8 mouse cellular contexts compared by ENCODE assay signal in genomic region chr5:34336775-34337450, GRCm38 (mm10). TPM values are rescaled to one million over a fixed set of nuclear protein-coding genes. Genes with fewer than 3 reads are reported as not detected.
A peak's percentile ranks its signal among the peaks of the same experiment; 100 is the strongest.
DNase-seq lines count a peak whose midpoint lies in the region; ATAC-seq and TF ChIP-seq lines count a peak whose summit lies in the region.

No protein-coding gene starts in this region.

- no peaks in the 10 kb centered on the region for H3K9me3 ChIP-seq in intestine, embryonic 16.5 days (ENCODE audit: control insufficient read depth, low read length)
- no peaks in the 10 kb centered on the region for H3K9me3 ChIP-seq in liver, embryonic 11.5 days (ENCODE audit: control insufficient read depth, low read length)

- H3K36me3 ChIP-seq in intestine, embryonic 16.5 days (ENCODE audit: control insufficient read depth, insufficient read depth, low read length) = no peaks in the 10 kb centered on the region
- H3K36me3 ChIP-seq in liver, embryonic 11.5 days (ENCODE audit: control insufficient read depth, insufficient read depth, low read length) = no peaks in the 10 kb centered on the region

- peak overlapping the region; percentile 79 for H3K4me2 ChIP-seq in intestine, embryonic 16.5 days (ENCODE audit: low read depth, low read length)
- peak overlapping the region; percentile 90 for H3K4me2 ChIP-seq in liver, embryonic 11.5 days

- no peak for DNase-seq in gastrocnemius, adult 2 months
- no peak for DNase-seq in gastrocnemius, adult 18-20 months (ENCODE audit: low spot score)
- peak; percentile 93 for DNase-seq in heart, adult 11 months
- peak; percentile 79 for DNase-seq in liver, embryonic 11.5 days (ENCODE audit: low spot score)
- DNase-seq in monocyte, adult 2 months (ENCODE audit: low read depth in 1 of 2, low spot score in 2 of 2) = peak; percentile 29 to 57
- DNase-seq in spleen, postnatal 36 days (ENCODE audit: low spot score in 2 of 2) = peak; percentile 59 to 68

- WGBS in intestine, embryonic 16.5 days = under 1% methylated on average over 42 of the region's 42 CpGs
- under 1% methylated on average over 42 of the region's 42 CpGs for WGBS in liver, embryonic 11.5 days

- peaks cover 9% of the 10 kb centered on the region for H3K4me1 ChIP-seq in intestine, embryonic 16.5 days (ENCODE audit: control insufficient read depth, insufficient read depth, low read length)
- H3K4me1 ChIP-seq in liver, embryonic 11.5 days (replicated peaks; ENCODE audit: control insufficient read depth, insufficient read depth, low read length) = peaks cover 15% of the 10 kb centered on the region

- peak overlapping the region; percentile 93 for H3K27ac ChIP-seq in gastrocnemius, adult 2 months
- peak overlapping the region; percentile 97 for H3K27ac ChIP-seq in intestine, embryonic 16.5 days (ENCODE audit: low read length)
- peak overlapping the region; percentile 97 for H3K27ac ChIP-seq in liver, embryonic 11.5 days (ENCODE audit: low read depth, low read length)

- TF ChIP-seq CTCF in gastrocnemius, adult 2 months (IDR thresholded peaks at IDR 0.05) = no peak

- no peaks in the 10 kb centered on the region for H3K27me3 ChIP-seq in intestine, embryonic 16.5 days (replicated peaks; ENCODE audit: control insufficient read depth, insufficient read depth, low read length)
- no peaks in the 10 kb centered on the region for H3K27me3 ChIP-seq in liver, embryonic 11.5 days (replicated peaks; ENCODE audit: control insufficient read depth, insufficient read depth, low read length)

- peak overlapping the region; percentile 99 for H3K9ac ChIP-seq in intestine, embryonic 16.5 days (ENCODE audit: low read depth, low read length)
- H3K9ac ChIP-seq in liver, embryonic 11.5 days (ENCODE audit: low read depth, low read length) = peak overlapping the region; percentile 100

- peak; percentile 56 for ATAC-seq in common myeloid progenitor, adult 5-6 weeks (replicated peaks; ENCODE audit: low read depth, poor library complexity, severe bottlenecking)
- ATAC-seq in intestine, embryonic 16.5 days = peak; percentile 58
- ATAC-seq in liver, embryonic 11.5 days (replicated peaks; ENCODE audit: low FRiP score) = peak; percentile 58

- intact Hi-C loops in gastrocnemius, adult 2 months (cut with DNase I) = loop anchor here (2.0 to 10.0 kb wide), 2 partner anchors 32 to 178 kb away; partner anchors contain the start of genes Fam193a and Tnip2

- H3K4me3 ChIP-seq in gastrocnemius, adult 2 months = peak overlapping the region; percentile 99
- peak overlapping the region; percentile 98 for H3K4me3 ChIP-seq in intestine, embryonic 16.5 days (ENCODE audit: low read length)
- peak overlapping the region; percentile 87 for H3K4me3 ChIP-seq in liver, embryonic 11.5 days (ENCODE audit: low read depth, low read length)

RNA-seq across cellular contexts. Expression of gene Rnf4, which starts 0.8 kb away (rescaled TPM):
- 10 to 100 TPM; 16.5 to 19.8 TPM for total RNA-seq in gastrocnemius, adult 2 months (2021)
- 10 to 100 TPM; 18.1 to 18.6 TPM for total RNA-seq in gastrocnemius, adult 18-20 months (2021)
- total RNA-seq in common myeloid progenitor, adult 5-6 weeks (2017) = 115 and 126 TPM in 2 replicates
- polyA plus RNA-seq in intestine, embryonic 16.5 days (2015; fragmentation: Nextera tagmentation; extraction: Ambion mirVana) = 133 and 143 TPM in 2 replicates
- polyA plus RNA-seq in liver, embryonic 11.5 days (2014; fragmentation: Nextera tagmentation; extraction: Ambion mirVana) = 151 and 174 TPM in 2 replicates

RNA-seq across cellular contexts. Expression of gene Fam193a, which starts 32.8 kb away (rescaled TPM):
- 10 to 100 TPM; 16.5 to 17.7 TPM for total RNA-seq in gastrocnemius, adult 2 months (2021)
- 10 to 100 TPM; 14.6 to 15.2 TPM for total RNA-seq in gastrocnemius, adult 18-20 months (2021)
- total RNA-seq in common myeloid progenitor, adult 5-6 weeks (2017) = 27.6 and 32.7 TPM in 2 replicates
- polyA plus RNA-seq in intestine, embryonic 16.5 days (2015; fragmentation: Nextera tagmentation; extraction: Ambion mirVana) = 6.7 TPM in 2 replicates
- polyA plus RNA-seq in liver, embryonic 11.5 days (2014; fragmentation: Nextera tagmentation; extraction: Ambion mirVana) = 8.8 and 8.9 TPM in 2 replicates

RNA-seq across cellular contexts. Expression of gene Cfap99, which starts 48.5 kb away (rescaled TPM):
- total RNA-seq in gastrocnemius, adult 2 months (2021) = not detected
- not detected for total RNA-seq in gastrocnemius, adult 18-20 months (2021)
- not detected in 2 replicates for total RNA-seq in common myeloid progenitor, adult 5-6 weeks (2017)
- not detected in 2 replicates for polyA plus RNA-seq in intestine, embryonic 16.5 days (2015; fragmentation: Nextera tagmentation; extraction: Ambion mirVana)
- polyA plus RNA-seq in liver, embryonic 11.5 days (2014; fragmentation: Nextera tagmentation; extraction: Ambion mirVana) = not detected in 2 replicates

RNA-seq across cellular contexts. Expression of gene Zfyve28, which starts 48.7 kb away (rescaled TPM):
- total RNA-seq in gastrocnemius, adult 2 months (2021) = under 1 TPM; 0.36 to 0.64 TPM
- under 1 TPM; 0.41 to 0.69 TPM for total RNA-seq in gastrocnemius, adult 18-20 months (2021)
- not detected in 2 replicates for total RNA-seq in common myeloid progenitor, adult 5-6 weeks (2017)
- polyA plus RNA-seq in intestine, embryonic 16.5 days (2015; fragmentation: Nextera tagmentation; extraction: Ambion mirVana) = 0.28 and 0.42 TPM in 2 replicates
- 0.22 TPM in 1 of 2 replicates, not detected in the other for polyA plus RNA-seq in liver, embryonic 11.5 days (2014; fragmentation: Nextera tagmentation; extraction: Ambion mirVana)

Comparison
In these comparisons a context has a peak if more than half of its experiments do, and no peak if none do; other contexts are left out.
1. DNase-seq: peak in heart, adult 11 months (single experiment), liver, embryonic 11.5 days (single experiment), monocyte, adult 2 months (2 of 2) and spleen, postnatal 36 days (2 of 2); none in gastrocnemius, adult 2 months (single experiment) and gastrocnemius, adult 18-20 months (single experiment).
2. Peak in every context shown above with its lines, with median percentiles within 50 percentile points of each other: H3K27ac ChIP-seq, H3K4me3 ChIP-seq and ATAC-seq.